Mouse (Mus musculus): Measurements from ENCODE around the gene Rpl13a. TPM values are rescaled to one million over a fixed set of nuclear protein-coding genes. Genes with fewer than 3 reads are reported as not detected.
A peak's percentile ranks its signal among the peaks of the same experiment; 100 is the strongest.
"Not testable (repeated sequence)": the region's sequence is repeated elsewhere in the genome, so short reads cannot be mapped to it uniquely, and the experiment has no call there.

Gene Rpl13a
- polyA plus RNA-seq, 1 experiment from 2014 or later: 1,210 TPM

GRCm38 (mm10) chr7:45127700-45128224, 799 bp downstream of the Rpl13a start:
- peaks cover 38% of the 10 kb centered on the region for H3K36me3 ChIP-seq
- H3K27me3 ChIP-seq (ENCODE audit: low read depth, poor library complexity, severe bottlenecking): no peaks in the 10 kb centered on the region
- peak overlapping the region; percentile 97 for H3K27ac ChIP-seq
- 1% methylated on average over 6 of the region's 6 CpGs for WGBS
- no peak for DNase-seq (ENCODE audit: low spot score)
- peaks cover 45% of the 10 kb centered on the region for H3K4me1 ChIP-seq
- peak overlapping the region; percentile 75 for H3K4me3 ChIP-seq
- H3K9me3 ChIP-seq (replicated peaks): no peaks in the 10 kb centered on the region

GRCm38 (mm10) chr7:45126844-45127699, 1.5 kb downstream of the Rpl13a start:
- DNase-seq (ENCODE audit: low spot score): no peak
- 48% methylated on average over 21 of the region's 21 CpGs for WGBS
- Histone ChIP-seq H3K4me1 (peaks cover 51% of the 10 kb centered on the region), H3K36me3 (peaks cover 45% of the 10 kb centered on the region), H3K9me3 (replicated peaks) (no peaks in the 10 kb centered on the region), H3K27ac (peak overlapping the region; percentile 97), H3K4me3 (peak overlapping the region; percentile 75), H3K27me3 (ENCODE audit: low read depth, poor library complexity, severe bottlenecking) (no peaks in the 10 kb centered on the region)

GRCm38 (mm10) chr7:45126147-45126843, 2.3 kb downstream of the Rpl13a start:
- no peaks in the 10 kb centered on the region for H3K9me3 ChIP-seq (replicated peaks)
- no peaks in the 10 kb centered on the region for H3K27me3 ChIP-seq (ENCODE audit: low read depth, poor library complexity, severe bottlenecking)
- H3K27ac ChIP-seq: peak overlapping the region; percentile 97
- peaks cover 53% of the 10 kb centered on the region for H3K36me3 ChIP-seq
- peaks cover 59% of the 10 kb centered on the region for H3K4me1 ChIP-seq
- peak overlapping the region; percentile 75 for H3K4me3 ChIP-seq
- WGBS: 79% methylated on average over 17 of the region's 17 CpGs
- DNase-seq (ENCODE audit: low spot score): no peak

- WGBS: 66% methylated on average over 5 of the region's 5 CpGs
- H3K27ac ChIP-seq; H3K27me3 ChIP-seq (ENCODE audit: low read depth, poor library complexity, severe bottlenecking); H3K9me3 ChIP-seq (replicated peaks); DNase-seq (ENCODE audit: low spot score): not testable (repeated sequence)
- H3K4me1 ChIP-seq: peaks cover 62% of the 10 kb centered on the region
- peak overlapping the region; percentile 84 for H3K4me3 ChIP-seq
- H3K36me3 ChIP-seq: peaks cover 59% of the 10 kb centered on the region
Measured at GRCm38 (mm10) chr7:45125649-45126048, 2.9 kb downstream of the Rpl13a start.

- Histone ChIP-seq H3K4me1 (peaks cover 62% of the 10 kb centered on the region), H3K27me3 (ENCODE audit: low read depth, poor library complexity, severe bottlenecking) (no peaks in the 10 kb centered on the region), H3K9me3 (replicated peaks) (no peaks in the 10 kb centered on the region), H3K36me3 (peaks cover 64% of the 10 kb centered on the region), H3K27ac (peak overlapping the region; percentile 95; the same call in 1 of the 2 replicates), H3K4me3 (peak overlapping the region; percentile 84)
- DNase-seq (ENCODE audit: low spot score): peak; percentile 68
- 10% methylated on average over 7 of the region's 7 CpGs for WGBS
Measured at GRCm38 (mm10) chr7:45125144-45125600, 3.4 kb downstream of the Rpl13a start.

- H3K4me1 ChIP-seq: peaks cover 57% of the 10 kb centered on the region
- peak within 1 kb of the TSS; percentile 84 for H3K4me3 ChIP-seq
- WGBS: under 1% methylated on average over 59 of the region's 59 CpGs
Measured at GRCm38 (mm10) chr7:45124224-45125143, 4.1 kb downstream of the Rpl13a start, which contains the start of gene Rps11. Gene Rps11 (minus strand): TSS chr7:45124439.

GRCm38 (mm10) chr7:45123186-45123570, 5.4 kb downstream of the Rpl13a start:
- 22% methylated on average over 12 of the region's 12 CpGs for WGBS
- peaks cover 84% of the 10 kb centered on the region for H3K36me3 ChIP-seq
- H3K4me1 ChIP-seq: peaks cover 53% of the 10 kb centered on the region

More at GRCm38 (mm10) chr7:45124224-45125143, 4.1 kb downstream of the Rpl13a start, which contains the start of gene Rps11:
- Histone ChIP-seq H3K9me3 (replicated peaks) (no peaks in the 10 kb centered on the region), H3K36me3 (peaks cover 71% of the 10 kb centered on the region), H3K27me3 (ENCODE audit: low read depth, poor library complexity, severe bottlenecking) (no peaks in the 10 kb centered on the region), H3K27ac (peak within 1 kb of the TSS; percentile 95)
- DNase-seq (ENCODE audit: low spot score): peak; percentile 99

GRCm38 (mm10) chr7:45122561-45123185, 5.9 kb downstream of the Rpl13a start:
- Histone ChIP-seq H3K27ac (peak overlapping the region; percentile 95), H3K4me1 (peaks cover 53% of the 10 kb centered on the region), H3K9me3 (replicated peaks) (no peaks in the 10 kb centered on the region), H3K4me3 (peak overlapping the region; percentile 84), H3K27me3 (ENCODE audit: low read depth, poor library complexity, severe bottlenecking) (no peaks in the 10 kb centered on the region), H3K36me3 (peaks cover 85% of the 10 kb centered on the region)
- WGBS: 83% methylated on average over 15 of the region's 15 CpGs
- no peak for DNase-seq (ENCODE audit: low spot score)

More at GRCm38 (mm10) chr7:45123186-45123570, 5.4 kb downstream of the Rpl13a start:
- no peaks in the 10 kb centered on the region for H3K27me3 ChIP-seq (ENCODE audit: low read depth, poor library complexity, severe bottlenecking)
- H3K27ac ChIP-seq: peak overlapping the region; percentile 95
- no peaks in the 10 kb centered on the region for H3K9me3 ChIP-seq (replicated peaks)
- H3K4me3 ChIP-seq: peak overlapping the region; percentile 84
- DNase-seq (ENCODE audit: low spot score): no peak

- H3K27me3 ChIP-seq (ENCODE audit: low read depth, poor library complexity, severe bottlenecking): no peaks in the 10 kb centered on the region
- H3K9me3 ChIP-seq (replicated peaks): no peaks in the 10 kb centered on the region
- no peak for DNase-seq (ENCODE audit: low spot score)
- peaks cover 48% of the 10 kb centered on the region for H3K4me1 ChIP-seq
- H3K4me3 ChIP-seq: peak overlapping the region; percentile 18
- no peak overlapping the region for H3K27ac ChIP-seq
- peaks cover 81% of the 10 kb centered on the region for H3K36me3 ChIP-seq
Measured at GRCm38 (mm10) chr7:45121966-45122365, 6.6 kb downstream of the Rpl13a start.

- 73% methylated on average over 8 of the region's 8 CpGs for WGBS
- peaks cover 43% of the 10 kb centered on the region for H3K4me1 ChIP-seq
Measured at GRCm38 (mm10) chr7:45121404-45121803, 7.2 kb downstream of the Rpl13a start.

GRCm38 (mm10) chr7:45119780-45120709, 8.5 kb downstream of the Rpl13a start:
- peaks cover 62% of the 10 kb centered on the region for H3K36me3 ChIP-seq
- H3K27me3 ChIP-seq (ENCODE audit: low read depth, poor library complexity, severe bottlenecking): no peaks in the 10 kb centered on the region
- no peak overlapping the region for H3K4me3 ChIP-seq
- no peak for DNase-seq (ENCODE audit: low spot score)
- no peaks in the 10 kb centered on the region for H3K9me3 ChIP-seq (replicated peaks)
- peaks cover 29% of the 10 kb centered on the region for H3K4me1 ChIP-seq
- WGBS: 83% methylated on average over 5 of the region's 5 CpGs
- no peak overlapping the region for H3K27ac ChIP-seq

More at GRCm38 (mm10) chr7:45121404-45121803, 7.2 kb downstream of the Rpl13a start:
- H3K4me3 ChIP-seq: peak overlapping the region; percentile 18
- H3K27me3 ChIP-seq (ENCODE audit: low read depth, poor library complexity, severe bottlenecking): no peaks in the 10 kb centered on the region
- H3K36me3 ChIP-seq: peaks cover 75% of the 10 kb centered on the region
- H3K27ac ChIP-seq: no peak overlapping the region
- no peak for DNase-seq (ENCODE audit: low spot score)
- H3K9me3 ChIP-seq (replicated peaks): no peaks in the 10 kb centered on the region
